Mouse (Mus musculus) limb, embryonic 11.5 days (tissue): ENCODE measurements around the gene Gpr55. TPM values are rescaled to one million over a fixed set of nuclear protein-coding genes. Genes with fewer than 3 reads are reported as not detected.

Source experiments
- ATAC-seq: fragments of 200-750 bp; cut with Nextera tagmentation; 2 replicates; pipeline ENCODE4 v1.8.0; 2017; ENCODE audit warnings: low read depth; ENCODE audit not compliant: insufficient number of reproducible peaks, low FRiP score, low TSS enrichment
- DNase-seq: peaks from one replicate; pipeline ENCODE4 v3.0.0-alpha.2; 2015; ENCODE audit warnings: low spot score
- H3K27ac ChIP-seq: fragments of 300-500 bp; sonication (generic); replicated peaks from 2 replicates; pipeline ENCODE4 v1.5.1; 2014; ENCODE audit warnings: low read depth, mild to moderate bottlenecking, low read length
- H3K27me3 ChIP-seq: fragments of 300-500 bp; sonication (generic); 2 replicates; pipeline ENCODE4 v1.6.1; 2014; ENCODE audit warnings: mild to moderate bottlenecking, low read length, mixed read lengths; ENCODE audit not compliant: control insufficient read depth, insufficient read depth
- H3K36me3 ChIP-seq: fragments of 300-500 bp; sonication (generic); 2 replicates; pipeline ENCODE4 v1.6.1; 2014; ENCODE audit warnings: mild to moderate bottlenecking, low read length, moderate library complexity, mixed read lengths; ENCODE audit not compliant: control insufficient read depth, insufficient read depth
- H3K4me1 ChIP-seq: fragments of 300-500 bp; sonication (generic); 2 replicates; pipeline ENCODE4 v1.6.1; 2014; ENCODE audit warnings: low read length, mixed read lengths; ENCODE audit not compliant: control insufficient read depth, insufficient read depth
- H3K4me2 ChIP-seq: fragments of 300-500 bp; sonication (generic); 2 replicates; pipeline ENCODE4 v1.6.1; 2014; ENCODE audit warnings: low read depth, mild to moderate bottlenecking, moderate library complexity; ENCODE audit not compliant: severe bottlenecking
- H3K4me3 ChIP-seq: fragments of 300-500 bp; sonication (generic); 2 replicates; pipeline ENCODE4 v1.5.1; 2014; ENCODE audit warnings: low read depth, low read length
- H3K9ac ChIP-seq: fragments of 300-500 bp; sonication (generic); 2 replicates; pipeline ENCODE4 v1.6.1; 2014; ENCODE audit warnings: mild to moderate bottlenecking, low read length
- H3K9me3 ChIP-seq: fragments of 300-500 bp; sonication (generic); 2 replicates; pipeline ENCODE4 v1.6.1; 2016; ENCODE audit warnings: low read length; ENCODE audit not compliant: control insufficient read depth
- WGBS: fragments of 180-500 bp; shearing (Covaris S2); extraction: QIAGEN DNeasy Blood & Tissue Kit; methylation state at CpG from one replicate; pipeline ENCODE4 v1.1.7; 2014; 5-methylcytosine and 5-hydroxymethylcytosine counted together
- polyA plus RNA-seq: library from polyadenylated mRNA; unstranded; fragments of >200 nt; fragmentation: Nextera tagmentation; extraction: Ambion mirVana; gene quantifications from 2 replicates; pipeline ENCODE4 v1.2.1, GENCODE M21; 2014

Gene Gpr55
- polyA plus RNA-seq, 1 experiment from 2014 or later = not detected

- H3K4me3 ChIP-seq = no peak overlapping the region
- no peak overlapping the region for H3K9ac ChIP-seq
- no peaks in the 10 kb centered on the region for H3K36me3 ChIP-seq
- 85% methylated on average over 7 of the region's 7 CpGs for WGBS
- H3K27me3 ChIP-seq = no peaks in the 10 kb centered on the region
- no peak overlapping the region for H3K4me2 ChIP-seq
- ATAC-seq = no peak
- no peaks in the 10 kb centered on the region for H3K4me1 ChIP-seq
- no peak for DNase-seq
- H3K27ac ChIP-seq = no peak overlapping the region
- H3K9me3 ChIP-seq = no peaks in the 10 kb centered on the region
These were observed 41.2 kb downstream of the Gpr55 start for GRCm38 (mm10) chr1:85919621-85920020.

- no peaks in the 10 kb centered on the region for H3K36me3 ChIP-seq
- ATAC-seq (no peak), DNase-seq (no peak)
- no peak overlapping the region for H3K9ac ChIP-seq
- H3K27ac ChIP-seq = no peak overlapping the region
- no peaks in the 10 kb centered on the region for H3K27me3 ChIP-seq
- no peaks in the 10 kb centered on the region for H3K9me3 ChIP-seq
- WGBS = 65% methylated on average over 4 of the region's 4 CpGs
- H3K4me3 ChIP-seq = no peak overlapping the region
- H3K4me1 ChIP-seq = no peaks in the 10 kb centered on the region
- H3K4me2 ChIP-seq = no peak overlapping the region
These were observed 43.9 kb downstream of the Gpr55 start for GRCm38 (mm10) chr1:85916830-85917450.

GRCm38 (mm10) chr1:85915890-85916289 is 44.9 kb downstream of the Gpr55 start:
- H3K27me3 ChIP-seq = no peaks in the 10 kb centered on the region
- ATAC-seq = no peak

GRCm38 (mm10) chr1:85913078-85913755 is 47.6 kb downstream of the Gpr55 start:
- Histone ChIP-seq H3K9ac (no peak overlapping the region), H3K4me1 (no peaks in the 10 kb centered on the region), H3K4me2 (no peak overlapping the region), H3K27me3 (no peaks in the 10 kb centered on the region), H3K9me3 (no peaks in the 10 kb centered on the region), H3K27ac (no peak overlapping the region), H3K4me3 (no peak overlapping the region), H3K36me3 (no peaks in the 10 kb centered on the region)
- WGBS = 94% methylated on average over 7 of the region's 7 CpGs
- no peak for ATAC-seq
- DNase-seq = no peak

More at GRCm38 (mm10) chr1:85915890-85916289, 44.9 kb downstream of the Gpr55 start:
- Histone ChIP-seq H3K4me2 (no peak overlapping the region), H3K4me3 (no peak overlapping the region), H3K4me1 (no peaks in the 10 kb centered on the region), H3K36me3 (no peaks in the 10 kb centered on the region), H3K27ac (no peak overlapping the region), H3K9ac (no peak overlapping the region), H3K9me3 (no peaks in the 10 kb centered on the region)
- DNase-seq = no peak

DNA sequence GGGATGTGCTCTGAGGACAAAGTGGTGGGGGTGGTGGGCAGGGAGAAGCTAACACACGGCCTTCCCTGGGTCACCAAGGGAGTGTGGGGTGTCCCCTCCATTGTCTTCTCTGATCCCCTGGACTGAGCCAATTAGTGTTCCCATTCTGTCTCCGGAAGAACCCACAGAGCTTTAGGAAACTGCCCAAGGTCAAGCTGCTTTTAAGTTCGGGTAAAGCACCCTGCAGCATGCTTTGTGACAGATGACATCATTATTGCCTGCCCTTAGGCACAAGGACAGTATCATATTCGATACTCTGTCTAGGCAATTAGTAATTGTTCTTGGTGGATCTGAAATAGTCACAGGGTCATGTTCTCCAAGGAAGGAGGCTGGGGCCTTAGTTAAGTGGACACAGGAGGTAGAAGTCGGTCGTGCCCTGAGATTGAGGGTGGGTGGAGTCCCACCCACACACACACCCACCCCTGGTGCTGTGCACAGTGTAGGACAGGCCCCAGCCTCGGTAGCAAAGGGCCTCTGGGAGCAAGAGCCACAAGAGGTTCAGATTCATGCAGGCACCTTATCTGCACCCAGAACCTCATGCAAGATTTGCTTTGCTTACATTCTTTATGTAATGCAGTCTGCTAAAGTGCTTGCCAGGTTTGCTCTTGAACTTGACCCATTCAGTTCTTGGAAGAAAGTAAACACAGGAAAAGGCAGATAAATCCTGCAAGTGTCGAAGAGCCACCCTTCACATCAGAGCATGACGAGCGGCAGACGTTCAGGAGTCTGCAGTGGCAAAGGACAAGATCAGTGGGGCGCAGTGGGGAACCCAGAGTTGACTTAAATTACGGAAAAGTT is 51.8 kb downstream of the Gpr55 start:
- Histone ChIP-seq H3K27ac (no peak overlapping the region), H3K36me3 (peaks cover 11% of the 10 kb centered on the region; the same call in 1 of the 2 replicates), H3K9ac (no peak overlapping the region), H3K27me3 (no peaks in the 10 kb centered on the region), H3K4me3 (no peak overlapping the region), H3K4me2 (no peak overlapping the region), H3K9me3 (no peaks in the 10 kb centered on the region), H3K4me1 (no peaks in the 10 kb centered on the region)
- no peak for DNase-seq
- 77% methylated on average over 13 of the region's 13 CpGs for WGBS
- ATAC-seq = no peak

GRCm38 (mm10) chr1:85906892-85907291 is 53.9 kb downstream of the Gpr55 start:
- no peak overlapping the region for H3K4me3 ChIP-seq
- no peak overlapping the region for H3K9ac ChIP-seq
- no peak overlapping the region for H3K4me2 ChIP-seq
- H3K9me3 ChIP-seq = no peaks in the 10 kb centered on the region
- H3K27ac ChIP-seq = no peak overlapping the region
- peaks cover 11% of the 10 kb centered on the region; the same call in 1 of the 2 replicates for H3K36me3 ChIP-seq
- 71% methylated on average over 12 of the region's 12 CpGs for WGBS
- H3K27me3 ChIP-seq = no peaks in the 10 kb centered on the region
- no peak for DNase-seq
- H3K4me1 ChIP-seq = no peaks in the 10 kb centered on the region
- ATAC-seq = 0 out of 2 replicates have a peak, but pooled peaks have one; percentile 28

DNA sequence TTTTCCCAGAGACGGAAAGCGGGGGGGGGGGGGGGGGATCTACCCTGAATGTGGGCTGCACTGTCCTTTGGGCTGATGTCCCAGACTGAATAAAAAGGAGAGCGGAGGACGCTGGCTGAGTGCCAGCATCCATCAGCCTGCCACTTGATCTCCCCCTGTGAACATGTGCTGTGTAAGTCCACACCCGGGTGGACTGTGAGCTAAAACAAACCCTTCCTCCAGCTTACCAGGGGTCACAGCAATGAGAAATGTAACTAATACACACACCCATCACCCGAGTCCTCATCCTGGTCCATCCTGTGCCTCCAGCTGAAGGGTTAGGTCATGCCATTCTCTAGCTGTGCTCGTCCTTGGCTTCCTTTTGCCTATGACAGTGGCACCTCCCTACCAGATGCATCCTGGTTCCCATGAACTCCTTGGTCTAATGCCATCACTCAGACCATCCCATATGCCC is 58.7 kb downstream of the Gpr55 start:
- Histone ChIP-seq H3K36me3 (peaks cover 8% of the 10 kb centered on the region; the same call in 1 of the 2 replicates), H3K27me3 (no peaks in the 10 kb centered on the region), H3K9me3 (no peaks in the 10 kb centered on the region), H3K27ac (no peak overlapping the region), H3K4me2 (no peak overlapping the region), H3K4me1 (peaks cover 23% of the 10 kb centered on the region), H3K4me3 (no peak overlapping the region), H3K9ac (no peak overlapping the region)
- WGBS = 82% methylated on average over 7 of the region's 7 CpGs
- no peak for ATAC-seq
- no peak for DNase-seq

- H3K36me3 ChIP-seq = peaks cover 8% of the 10 kb centered on the region; the same call in 1 of the 2 replicates
- H3K4me2 ChIP-seq = no peak overlapping the region
- DNase-seq = no peak
- peaks cover 28% of the 10 kb centered on the region for H3K4me1 ChIP-seq
- no peak for ATAC-seq
- 92% methylated on average over 3 of the region's 3 CpGs for WGBS
- H3K9me3 ChIP-seq = no peaks in the 10 kb centered on the region
- no peak overlapping the region for H3K27ac ChIP-seq
- H3K27me3 ChIP-seq = no peaks in the 10 kb centered on the region
- H3K4me3 ChIP-seq = no peak overlapping the region
- H3K9ac ChIP-seq = no peak overlapping the region
These were observed 59.2 kb downstream of the Gpr55 start for GRCm38 (mm10) chr1:85901516-85902107.
